Mouse (Mus musculus) embryonic stem cell, embryonic (primary cell): ENCODE data around the gene Tcp11l2.

Experiments used
- CTCF ChIA-PET, 4 experiments: fragments of 300-600 bp in 2 of 4; fragments of 350-600 bp in 2 of 4; sonication (Branson Sonifier 250); formaldehyde crosslinking; loops; one replicate each; lab custom pipeline; 2022; ENCODE audit warnings: inconsistent platforms in 2 of 4; lab: Charles Lee
- POLR2A ChIA-PET, 4 experiments: fragments of 300-600 bp in 2 of 4; fragments of 350-600 bp in 2 of 4; sonication (Branson Sonifier 250); formaldehyde crosslinking; loops; one replicate each; lab custom pipeline; 2022; ENCODE audit warnings: antibody characterized with exemption in 4 of 4, inconsistent platforms in 1 of 4; lab: Charles Lee

Gene Tcp11l2

DNA sequence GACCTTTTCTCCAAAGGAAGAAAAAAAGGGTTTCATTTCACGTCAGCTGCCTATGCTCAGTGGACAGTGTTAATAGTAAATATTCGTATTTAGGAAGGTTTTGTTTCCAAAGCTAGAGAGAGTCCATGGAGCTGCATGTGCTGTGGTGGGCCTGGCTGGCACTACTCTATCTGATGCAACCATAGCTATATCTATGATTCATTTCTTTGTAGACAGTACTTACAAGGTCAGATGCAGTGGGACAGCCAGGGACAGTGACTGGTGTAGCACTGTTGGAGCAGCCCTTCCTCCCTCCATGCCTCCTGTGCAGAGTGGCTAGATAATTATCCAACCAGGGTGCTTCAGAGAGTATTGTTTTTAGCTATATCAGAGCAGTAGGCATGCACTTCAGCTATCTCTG, 35.9 kb downstream of the Tcp11l2 start:
- ChIA-PET POLR2A (interaction anchor here in 1 of 4 experiments (0.7 kb wide), 1 partner anchor 8 kb away, joined by 3 read pairs; no protein-coding TSS in a partner anchor), CTCF (interaction anchor here in 1 of 4 experiments (0.7 kb wide), 1 partner anchor 97 kb away, joined by 4 read pairs; no protein-coding TSS in a partner anchor)

DNA sequence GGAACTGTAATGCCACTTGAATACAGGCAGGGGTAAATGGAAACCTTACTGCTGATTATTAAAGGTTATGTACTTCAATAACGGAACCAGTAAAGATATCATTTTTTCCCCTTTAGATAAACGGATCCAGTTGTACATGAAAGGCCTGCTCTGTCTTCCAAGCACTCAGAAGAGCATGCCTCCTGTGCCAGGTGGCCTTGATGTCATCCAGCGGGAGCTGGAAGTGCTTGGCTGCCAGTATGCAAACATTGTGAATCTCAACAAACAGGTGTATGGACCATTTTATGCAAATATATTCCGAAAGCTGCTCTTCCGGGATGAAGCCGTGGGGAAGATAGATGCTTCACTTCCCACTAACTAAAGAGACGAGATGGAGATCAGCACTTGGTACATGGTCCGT, 36.9 kb downstream of the Tcp11l2 start:
- POLR2A ChIA-PET, result interaction anchor here in 1 of 4 experiments (1.4 kb wide), 1 partner anchor 11 kb away, joined by 3 read pairs; no protein-coding TSS in a partner anchor
- CTCF ChIA-PET, result no interaction called here

- POLR2A ChIA-PET, result interaction anchor here in 1 of 4 experiments (0.7 kb wide), 1 partner anchor 100 kb away, joined by 3 read pairs; no protein-coding TSS in a partner anchor
- CTCF ChIA-PET, result interaction anchor here in 1 of 4 experiments (0.5 kb wide), 1 partner anchor 244 kb away, joined by 3 read pairs; no protein-coding TSS in a partner anchor
These were observed 38.6 kb downstream of the Tcp11l2 start for GRCm38 (mm10) chr10:84615076-84615475.

DNA sequence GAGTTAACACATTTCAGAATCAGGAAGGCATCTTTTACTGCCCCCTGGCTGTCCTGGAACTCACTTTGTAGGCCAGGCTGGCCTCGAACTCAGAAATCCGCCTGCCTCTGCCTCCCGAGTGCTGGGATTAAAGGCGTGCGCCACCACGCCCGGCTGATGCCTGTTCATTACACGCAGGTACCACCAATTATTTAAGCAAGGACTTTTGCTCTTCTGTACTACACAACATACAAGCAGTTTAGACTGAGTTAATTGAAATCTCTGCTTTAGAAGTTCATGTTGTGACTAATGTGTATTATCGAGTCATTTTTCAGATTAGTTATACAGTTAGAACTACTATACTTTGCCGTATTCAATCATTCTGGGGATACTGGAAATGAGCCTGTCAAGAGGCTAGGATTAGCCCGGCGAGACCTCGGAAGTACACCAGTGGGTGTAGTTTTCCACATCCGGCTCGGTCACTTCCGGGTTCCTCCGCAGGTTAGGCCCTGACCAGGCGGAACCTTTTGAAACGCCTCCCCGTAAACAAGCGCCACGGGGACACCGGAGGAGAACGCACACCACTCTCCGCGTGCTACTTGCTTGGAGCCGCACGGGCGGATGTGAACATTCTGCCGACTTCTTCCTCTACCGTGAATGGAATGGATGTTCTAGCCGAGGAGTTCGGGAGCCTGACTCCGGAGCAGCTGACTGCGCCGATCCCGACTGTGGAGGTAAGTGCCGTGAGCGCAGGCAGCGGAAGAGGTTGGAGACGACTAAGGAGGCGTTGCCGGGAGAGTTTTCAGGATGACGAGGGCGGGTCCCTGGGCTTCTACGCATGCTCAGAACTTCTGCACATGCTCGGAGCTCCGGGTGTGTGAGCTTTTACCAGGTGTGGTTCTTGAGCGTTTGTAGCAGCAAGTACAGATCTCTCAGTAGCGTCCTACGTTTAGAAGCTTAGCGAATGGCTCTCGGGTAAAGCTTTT, 45.7 kb downstream of the Tcp11l2 start, which contains the start of gene Polr3b:
TSS of gene Polr3b (plus strand) at position 467 of the 965 bp plus-strand sequence.
- CTCF ChIA-PET, result interaction anchor here in 3 of 4 experiments (0.6 to 1.2 kb wide), 6 partner anchors 106 to 423 kb away, joined by 3 to 9 read pairs (median 4); no protein-coding TSS in a partner anchor
- POLR2A ChIA-PET, result interaction anchor here in 3 of 4 experiments (0.5 to 2.5 kb wide), 39 partner anchors 9 to 563 kb away, joined by 3 to 15 read pairs (median 4); partner anchors contain the start of genes Cry1 (in 1 of the 3) and Mterf2 (in 1 of the 3)

DNA sequence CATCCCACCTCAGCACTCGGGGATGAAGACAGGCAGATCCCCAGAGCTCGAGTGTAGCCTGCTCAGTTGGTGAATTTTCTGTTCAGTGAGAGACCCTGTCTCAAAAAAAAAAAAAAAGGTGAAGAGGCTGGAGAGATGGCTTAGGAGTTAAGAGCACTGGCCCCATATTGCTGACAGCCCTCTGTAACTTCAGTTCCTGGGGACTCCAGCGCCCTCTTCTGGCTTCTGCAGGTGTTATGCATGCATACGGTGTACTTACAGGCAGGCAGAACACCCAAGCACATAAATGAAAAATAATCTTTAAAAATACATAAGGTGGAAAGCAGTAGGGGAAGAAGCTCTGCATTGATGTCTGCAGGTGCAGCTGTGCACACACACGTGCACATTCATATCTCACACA, 54.8 kb downstream of the Tcp11l2 start:
- POLR2A ChIA-PET, result interaction anchor here in 3 of 4 experiments (0.7 to 1.5 kb wide), 3 partner anchors 9 to 815 kb away, joined by 3 to 7 read pairs (median 3); no protein-coding TSS in a partner anchor
- CTCF ChIA-PET, result interaction anchor here in 3 of 4 experiments (0.6 to 3.6 kb wide), 5 partner anchors 9 to 208 kb away, joined by 3 to 21 read pairs (median 5); no protein-coding TSS in a partner anchor

- POLR2A ChIA-PET, result interaction anchor here (0.8 to 1.5 kb wide), 7 partner anchors 8 to 266 kb away, joined by 3 to 7 read pairs (median 3); partner anchors contain the start of gene Polr3b (in 2 of the 4)
- CTCF ChIA-PET, result interaction anchor here in 3 of 4 experiments (0.7 to 3.6 kb wide), 5 partner anchors 20 to 246 kb away, joined by 3 to 21 read pairs (median 5); no protein-coding TSS in a partner anchor
These were observed 55.6 kb downstream of the Tcp11l2 start for GRCm38 (mm10) chr10:84632005-84632404.

- ChIA-PET CTCF (no interaction called here), POLR2A (interaction anchor here in 2 of 4 experiments (0.8 to 1.6 kb wide), 3 partner anchors 9 to 14 kb away, joined by 3 to 5 read pairs (median 4); partner anchors contain the start of gene Polr3b (in 1 of the 2))
These were observed 60.2 kb downstream of the Tcp11l2 start for GRCm38 (mm10) chr10:84636656-84637055.

- ChIA-PET CTCF (no interaction called here), POLR2A (no interaction called here)
These were observed 62.0 kb downstream of the Tcp11l2 start for GRCm38 (mm10) chr10:84638382-84638781.

- CTCF ChIA-PET, result interaction anchor here in 1 of 4 experiments (1.6 kb wide), 1 partner anchor 8 kb away, joined by 5 read pairs; no protein-coding TSS in a partner anchor
These were observed 63.3 kb downstream of the Tcp11l2 start for GRCm38 (mm10) chr10:84639525-84640287.

GRCm38 (mm10) chr10:84640861-84641260, 64.4 kb downstream of the Tcp11l2 start:
- ChIA-PET CTCF (interaction anchor here in 3 of 4 experiments (0.6 to 1.6 kb wide), 4 partner anchors 10 to 90 kb away, joined by 3 to 5 read pairs (median 3); no protein-coding TSS in a partner anchor), POLR2A (interaction anchor here in 3 of 4 experiments (0.5 to 3.4 kb wide), 12 partner anchors 11 to 405 kb away, joined by 3 to 15 read pairs (median 3); partner anchors contain the start of gene Polr3b (in 2 of the 3))

More at GRCm38 (mm10) chr10:84639525-84640287, 63.3 kb downstream of the Tcp11l2 start:
- POLR2A ChIA-PET, result interaction anchor here in 3 of 4 experiments (1.5 to 3.4 kb wide), 6 partner anchors 16 to 46 kb away, joined by 3 to 15 read pairs (median 6); partner anchors contain the start of gene Polr3b (in 2 of the 3)

DNA sequence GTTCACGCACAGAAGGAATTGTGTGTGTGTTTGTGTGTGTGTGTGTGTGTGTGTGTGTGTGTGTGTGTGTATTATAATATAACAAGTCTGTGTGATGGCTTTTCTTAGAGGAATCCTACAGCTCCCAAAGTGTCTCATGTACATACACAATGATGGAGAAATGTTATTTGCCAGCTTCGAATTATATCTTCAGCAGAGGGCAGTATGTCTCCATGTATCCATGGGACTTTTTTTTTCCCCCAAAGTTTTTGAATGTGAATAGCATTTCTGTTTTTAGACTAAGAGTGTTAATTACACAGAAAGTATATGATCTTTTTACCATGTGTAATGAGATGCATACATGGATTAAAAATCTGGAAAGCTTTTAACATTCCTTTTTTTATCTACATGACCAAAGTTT, 65.2 kb downstream of the Tcp11l2 start:
- ChIA-PET CTCF (interaction anchor here in 3 of 4 experiments (0.6 to 0.9 kb wide), 5 partner anchors 12 to 321 kb away, joined by 3 to 4 read pairs (median 3); no protein-coding TSS in a partner anchor), POLR2A (interaction anchor here (0.5 to 3.4 kb wide), 13 partner anchors 12 to 404 kb away, joined by 3 to 15 read pairs (median 3); partner anchors contain the start of gene Polr3b (in 2 of the 4))

DNA sequence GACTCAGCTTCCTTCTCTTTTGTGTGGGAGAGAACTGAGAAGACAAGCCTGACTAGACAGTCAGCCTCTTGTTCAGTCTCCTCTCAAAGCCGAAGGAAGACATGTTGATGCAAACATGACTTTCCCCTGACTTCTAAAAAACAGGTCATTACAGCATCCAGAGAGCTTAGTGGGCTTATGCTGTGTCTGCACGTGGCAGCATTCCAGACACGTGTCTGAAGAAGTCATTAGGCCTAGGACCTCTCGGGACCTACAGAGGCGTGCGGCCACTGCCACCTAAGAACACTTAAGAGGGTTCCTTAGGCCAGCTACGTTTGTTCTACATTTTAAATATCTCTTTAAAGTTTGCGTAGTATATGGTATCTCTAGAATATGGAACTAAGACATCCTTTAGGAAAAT, 69.5 kb downstream of the Tcp11l2 start:
- CTCF ChIA-PET, result no interaction called here
- POLR2A ChIA-PET, result interaction anchor here in 2 of 4 experiments (1.1 to 2.0 kb wide), 7 partner anchors 9 to 41 kb away, joined by 3 to 7 read pairs (median 4); partner anchors contain the start of gene Polr3b (in 1 of the 2)

- POLR2A ChIA-PET, result interaction anchor here in 2 of 4 experiments (0.8 to 1.5 kb wide), 7 partner anchors 10 to 456 kb away, joined by 3 to 7 read pairs (median 4); partner anchors contain the start of genes Fhl4 (in 1 of the 2), Polr3b (in 1 of the 2) and Tmem263 (in 1 of the 2)
- CTCF ChIA-PET, result interaction anchor here in 1 of 4 experiments (1.0 kb wide), 1 partner anchor 131 kb away, joined by 3 read pairs; no protein-coding TSS in a partner anchor
These were observed 70.2 kb downstream of the Tcp11l2 start for GRCm38 (mm10) chr10:84646506-84647102.

GRCm38 (mm10) chr10:84647264-84647663, 70.8 kb downstream of the Tcp11l2 start:
- ChIA-PET POLR2A (interaction anchor here in 2 of 4 experiments (0.6 to 1.5 kb wide), 4 partner anchors 10 to 133 kb away, joined by 3 to 4 read pairs (median 4); partner anchors contain the start of gene Polr3b (in 1 of the 2)), CTCF (interaction anchor here in 1 of 4 experiments (1.0 kb wide), 1 partner anchor 132 kb away, joined by 3 read pairs; no protein-coding TSS in a partner anchor)

DNA sequence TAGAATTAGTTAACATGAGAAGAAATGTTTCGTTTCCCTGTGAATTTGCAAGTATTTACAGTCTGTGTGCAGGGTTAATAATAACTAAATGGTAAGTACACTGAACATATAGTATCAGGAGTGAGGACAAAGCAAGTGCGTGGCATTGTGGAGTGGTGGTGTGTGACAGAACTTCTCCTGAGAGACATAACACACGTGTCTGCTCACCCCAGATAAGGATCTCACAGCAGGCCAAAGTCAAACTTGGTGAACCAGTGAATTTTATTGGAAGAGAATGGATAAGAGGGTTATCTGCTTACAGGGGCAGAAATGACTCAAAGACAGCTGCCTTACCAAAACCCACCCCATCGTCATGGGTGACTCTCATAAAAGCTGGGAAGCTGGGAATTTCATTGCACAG, 72.5 kb downstream of the Tcp11l2 start:
- POLR2A ChIA-PET, result interaction anchor here in 1 of 4 experiments (1.1 kb wide), 1 partner anchor 26 kb away, joined by 3 read pairs; the partner anchor contains the start of gene Polr3b
- CTCF ChIA-PET, result no interaction called here

GRCm38 (mm10) chr10:84654029-84654428, 77.6 kb downstream of the Tcp11l2 start:
- POLR2A ChIA-PET, result interaction anchor here in 1 of 4 experiments (0.6 to 2.3 kb wide), 4 partner anchors 12 to 255 kb away, joined by 3 to 5 read pairs (median 3); no protein-coding TSS in a partner anchor
- CTCF ChIA-PET, result interaction anchor here in 2 of 4 experiments (0.9 to 1.0 kb wide), 2 partner anchors 13 to 139 kb away, joined by 3 read pairs; no protein-coding TSS in a partner anchor
